Mouse (Mus musculus) CH12.LX (cell line): ENCODE data around the gene Pakap. TPM values are rescaled to one million over a fixed set of nuclear protein-coding genes. Genes with fewer than 3 reads are reported as not detected.
A peak's percentile ranks its signal among the peaks of the same experiment; 100 is the strongest.

Experiments
- DNase-seq: peaks from one replicate; pipeline ENCODE4 v3.0.0-alpha.2; 2013; ENCODE audit errors: extremely low read depth
- H3K27ac ChIP-seq: 2 replicates; pipeline ENCODE4 v1.5.1; 2012; ENCODE audit warnings: low read depth, mild to moderate bottlenecking, control low read depth, moderate library complexity; ENCODE audit not compliant: insufficient read depth
- H3K27me3 ChIP-seq: replicated peaks from 2 replicates; pipeline ENCODE3; 2012; ENCODE audit warnings: inconsistent platforms
- H3K36me3 ChIP-seq, 2 experiments: replicated peaks in 1 of 2; 2 replicates each; pipeline versions ENCODE3 to v1.6.1; 2012; ENCODE audit warnings: inconsistent platforms in 1 of 2, low read length in 1 of 2, mild to moderate bottlenecking in 1 of 2, mixed read lengths in 1 of 2, moderate library complexity in 1 of 2; ENCODE audit not compliant: control insufficient read depth in 1 of 2, insufficient read depth in 1 of 2
- H3K4me1 ChIP-seq, 2 experiments: 2 replicates each; pipeline ENCODE4 v1.6.1; 2012; ENCODE audit warnings: inconsistent platforms in 1 of 2, moderate library complexity in 1 of 2; ENCODE audit not compliant: insufficient read depth in 2 of 2, control insufficient read depth in 1 of 2
- H3K4me2 ChIP-seq: 2 replicates; pipeline ENCODE4 v1.6.1; 2012; ENCODE audit warnings: low read depth, mild to moderate bottlenecking, control low read depth; ENCODE audit not compliant: poor library complexity, insufficient read depth, severe bottlenecking
- H3K4me3 ChIP-seq, 3 experiments: fragments of 150-350 bp in 1 of 3; sonication (generic) in 1 of 3; replicated peaks in 1 of 3; 2 replicates each; pipeline versions ENCODE3 to v1.5.1; 2011 to 2012; ENCODE audit warnings: low read depth in 2 of 3, low read length in 2 of 3, mild to moderate bottlenecking in 2 of 3, moderate library complexity in 2 of 3, control low read depth in 1 of 3, improper control_type of control experiment in 1 of 3, inconsistent platforms in 1 of 3, mixed read lengths in 1 of 3; ENCODE audit not compliant: poor library complexity in 1 of 3
- H3K79me2 ChIP-seq: replicated peaks from 2 replicates; pipeline ENCODE4 v1.6.1; 2012; ENCODE audit warnings: mild to moderate bottlenecking, moderate library complexity; ENCODE audit not compliant: control insufficient read depth, poor library complexity, insufficient read depth, severe bottlenecking; ENCODE audit errors: extremely low read depth
- H3K9ac ChIP-seq: 2 replicates; pipeline ENCODE4 v1.6.1; 2012; ENCODE audit warnings: low read depth, mild to moderate bottlenecking, control low read depth, moderate library complexity; ENCODE audit not compliant: insufficient read depth
- H3K9me3 ChIP-seq: replicated peaks from 2 replicates; pipeline ENCODE3; 2012; ENCODE audit warnings: low read length, inconsistent platforms, mixed read lengths
- BHLHE40 ChIP-seq: IDR thresholded peaks from 2 replicates; pipeline ENCODE4 v1.6.1; 2011; ENCODE audit warnings: mild to moderate bottlenecking, low read depth, low read length, improper control_type of control experiment
- CHD1 ChIP-seq: IDR thresholded peaks from 2 replicates; pipeline ENCODE4 v1.6.1; 2012; ENCODE audit warnings: low read depth, low read length, improper control_type of control experiment, inconsistent platforms
- CHD2 ChIP-seq: IDR thresholded peaks from 2 replicates; pipeline ENCODE4 v1.6.1; 2011; ENCODE audit warnings: low read length, improper control_type of control experiment
- CTCF ChIP-seq, 2 experiments: IDR thresholded peaks in 1 of 2; conservative IDR thresholded peaks in 1 of 2; 2 replicates each; pipeline ENCODE4 v1.5.1; 2011 to 2012; ENCODE audit warnings: low read depth in 2 of 2, low read length in 2 of 2, improper control_type of control experiment in 1 of 2, inconsistent platforms in 1 of 2, mild to moderate bottlenecking in 1 of 2, moderate library complexity in 1 of 2
- ELF1 ChIP-seq: IDR thresholded peaks from 2 replicates; pipeline ENCODE4 v1.6.1; 2014; ENCODE audit warnings: low read depth, mild to moderate bottlenecking, inconsistent platforms, low read length, improper control_type of control experiment
- EP300 ChIP-seq: IDR thresholded peaks from 2 replicates; pipeline ENCODE4 v1.6.1; 2011; ENCODE audit warnings: low read length, improper control_type of control experiment
- ETS1 ChIP-seq: conservative IDR thresholded peaks from 2 replicates; pipeline ENCODE4 v1.6.1; 2012; ENCODE audit warnings: low read depth, mild to moderate bottlenecking, inconsistent platforms, low read length, improper control_type of control experiment, moderate library complexity
- GABPA ChIP-seq: IDR thresholded peaks from 2 replicates; pipeline ENCODE4 v1.6.1; 2012; ENCODE audit warnings: low read depth, low read length, improper control_type of control experiment, inconsistent platforms; ENCODE audit not compliant: insufficient replicate concordance
- HCFC1 ChIP-seq: IDR thresholded peaks from 2 replicates; pipeline ENCODE4 v1.6.1; 2012; ENCODE audit warnings: low read depth, mild to moderate bottlenecking, inconsistent platforms, low read length, improper control_type of control experiment
- JUN ChIP-seq: IDR thresholded peaks from 2 replicates; pipeline ENCODE4 v1.6.1; 2011; ENCODE audit warnings: low read depth, mild to moderate bottlenecking, low read length, improper control_type of control experiment, moderate library complexity; ENCODE audit not compliant: insufficient read depth
- KAT2A ChIP-seq: IDR thresholded peaks from 2 replicates; pipeline ENCODE4 v1.6.1; 2012; ENCODE audit warnings: low read length, improper control_type of control experiment, inconsistent platforms; ENCODE audit not compliant: insufficient replicate concordance
- MAFK ChIP-seq: IDR thresholded peaks from 2 replicates; pipeline ENCODE4 v1.6.1; 2011; ENCODE audit warnings: low read length, improper control_type of control experiment; ENCODE audit not compliant: insufficient replicate concordance
- MEF2A ChIP-seq: IDR thresholded peaks from 2 replicates; pipeline ENCODE4 v1.6.1; 2014; ENCODE audit warnings: low read depth, mild to moderate bottlenecking, inconsistent platforms, low read length, improper control_type of control experiment, borderline replicate concordance
- MXI1 ChIP-seq: IDR thresholded peaks from 2 replicates; pipeline ENCODE4 v1.6.1; 2011; ENCODE audit warnings: mild to moderate bottlenecking, low read depth, low read length, improper control_type of control experiment
- MYC ChIP-seq: IDR thresholded peaks from 2 replicates; pipeline ENCODE4 v1.6.1; 2011; ENCODE audit warnings: low read depth, mild to moderate bottlenecking, improper control_type of control experiment, low read length
- NRF1 ChIP-seq: IDR thresholded peaks from 2 replicates; pipeline ENCODE4 v1.6.1; 2014; ENCODE audit warnings: low read depth, mild to moderate bottlenecking, inconsistent platforms, low read length, improper control_type of control experiment, moderate library complexity
- PAX5 ChIP-seq: IDR thresholded peaks from 2 replicates; pipeline ENCODE4 v1.6.1; 2012; ENCODE audit warnings: low read length, inconsistent platforms, mixed read lengths
- RAD21 ChIP-seq: IDR thresholded peaks from 2 replicates; pipeline ENCODE4 v1.6.1; 2011; ENCODE audit warnings: low read depth, mild to moderate bottlenecking, low read length, improper control_type of control experiment, moderate library complexity
- SIN3A ChIP-seq: IDR thresholded peaks from 2 replicates; pipeline ENCODE4 v1.6.1; 2012; ENCODE audit warnings: low read length, improper control_type of control experiment, inconsistent platforms
- TBP ChIP-seq: conservative IDR thresholded peaks from 2 replicates; pipeline ENCODE4 v1.6.1; 2011; ENCODE audit warnings: low read depth, low read length, improper control_type of control experiment
- TCF12 ChIP-seq: IDR thresholded peaks from 2 replicates; pipeline ENCODE4 v1.6.1; 2014; ENCODE audit warnings: low read depth, mild to moderate bottlenecking, inconsistent platforms, low read length, improper control_type of control experiment
- ZC3H11A ChIP-seq: IDR thresholded peaks from 2 replicates; pipeline ENCODE4 v1.6.1; 2012; ENCODE audit warnings: low read depth, mild to moderate bottlenecking, inconsistent platforms, low read length, improper control_type of control experiment
- ZKSCAN1 ChIP-seq: IDR thresholded peaks from 2 replicates; pipeline ENCODE4 v1.6.1; 2012; ENCODE audit warnings: low read depth, inconsistent platforms, low read length, improper control_type of control experiment, borderline replicate concordance
- ZMIZ1 ChIP-seq: IDR thresholded peaks from 2 replicates; pipeline ENCODE4 v1.6.1; 2012; ENCODE audit warnings: low read depth, mild to moderate bottlenecking, inconsistent platforms, low read length, improper control_type of control experiment
- ZNF384 ChIP-seq: IDR thresholded peaks from 2 replicates; pipeline ENCODE4 v1.6.1; 2012; ENCODE audit warnings: low read depth, low read length, improper control_type of control experiment, inconsistent platforms
- dilution Hi-C: fragments of 300-500 bp; cut with MboI; formaldehyde crosslinking; loops from 2 replicates; pipeline ENCODE4 v1.14.3; 2020; ENCODE audit warnings: low sequenced_read_pairs; ENCODE audit not compliant: extremely low pct_unique_long_range_greater_than_20kb, extremely low pct_ligation_motif_present
- in situ Hi-C: fragments of 300-500 bp; cut with MboI; formaldehyde crosslinking; loops from 3 replicates; pipeline ENCODE4 v1.14.3; 2019; ENCODE audit warnings: low sequenced_read_pairs, low pct_ligation_motif_present, low pct_unique_long_range_greater_than_20kb, mixed read lengths
- polyA plus RNA-seq: library from polyadenylated mRNA; unstranded; fragments of >175 nt; gene quantifications from 2 replicates; pipeline ENCODE4 v1.2.1, GENCODE M21; 2012; ENCODE audit warnings: low read depth; ENCODE audit not compliant: insufficient read length
- total RNA-seq, 2 experiments: library from RNA; depleted of rRNA; stranded (reverse); fragments of 300-350 nt in 1 of 2; fragments of >200 nt in 1 of 2; gene quantifications; 2 replicates each; pipeline ENCODE4 v1.2.3; 2012 to 2014

Gene Pakap
- total and polyA plus RNA-seq, 3 experiments, result 0.08 to 0.14 TPM; not detected in 1

- in situ Hi-C loops, result loop anchor here (10.0 kb wide), 1 partner anchor 170 kb away; no protein-coding TSS in a partner anchor
- H3K4me2 ChIP-seq, result 0 out of 2 replicates have a peak overlapping the region, but pooled peaks have one; percentile 7
- DNase-seq, result no peak
Measured at GRCm38 (mm10) chr4:57904638-57905037, 336.7 kb downstream of the Pakap start.

GRCm38 (mm10) chr4:57906708-57907107, 338.7 kb downstream of the Pakap start:
- Histone ChIP-seq H3K79me2 (no peaks in the 10 kb centered on the region), H3K4me2 (no peak overlapping the region), H3K4me1 (peaks cover 0 to 6% of the 10 kb centered on the region in 2 experiments; a peak in 2 of 4 replicates), H3K9ac (no peak overlapping the region), H3K27me3 (peaks cover 2% of the 10 kb centered on the region), H3K27ac (no peak overlapping the region), H3K36me3 (no peaks in the 10 kb centered on the region), H3K4me3 (no peak overlapping the region), H3K9me3 (no peaks in the 10 kb centered on the region)
- in situ Hi-C loops, result loop anchor here (10.0 kb wide), 1 partner anchor 168 kb away; no protein-coding TSS in a partner anchor
- dilution Hi-C loops, result no loop called here
- TF ChIP-seq ZMIZ1, result no peak
- no peak for TF ChIP-seq ZNF384
- no peak for TF ChIP-seq NRF1
- no peak for TF ChIP-seq BHLHE40
- DNase-seq, result no peak

More at GRCm38 (mm10) chr4:57904638-57905037, 336.7 kb downstream of the Pakap start:
- no peak overlapping the region for H3K27ac ChIP-seq
- no peaks in the 10 kb centered on the region for H3K36me3 ChIP-seq
- peaks cover 0 to 6% of the 10 kb centered on the region in 2 experiments; a peak in 2 of 4 replicates for H3K4me1 ChIP-seq
- H3K79me2 ChIP-seq, result no peaks in the 10 kb centered on the region
- no peak overlapping the region for H3K9ac ChIP-seq
- dilution Hi-C loops, result no loop called here
- H3K27me3 ChIP-seq, result peaks cover 2% of the 10 kb centered on the region
- H3K4me3 ChIP-seq, result no peak overlapping the region
- H3K9me3 ChIP-seq, result no peaks in the 10 kb centered on the region
- no peak for TF ChIP-seq MEF2A
- TF ChIP-seq RAD21, result no peak
- no peak for TF ChIP-seq CTCF (conservative IDR thresholded peaks at IDR 0.05 in 1 of 2, IDR thresholded peaks at IDR 0.05 in 1 of 2; ENCODE audit: low read depth in 2 of 2, low read length in 2 of 2)
- TF ChIP-seq MAFK, result no peak
- TF ChIP-seq CHD2, result no peak
- no peak for TF ChIP-seq SIN3A
- TF ChIP-seq JUN, result no peak
- no peak for TF ChIP-seq TCF12
- no peak for TF ChIP-seq PAX5

GRCm38 (mm10) chr4:57908860-57909259, 340.9 kb downstream of the Pakap start:
- TF ChIP-seq BHLHE40, result no peak
- TF ChIP-seq KAT2A, result no peak
- no peak for TF ChIP-seq ZKSCAN1
- no peak for TF ChIP-seq ZNF384
- no peak for TF ChIP-seq GABPA
- TF ChIP-seq MEF2A, result no peak
- TF ChIP-seq MXI1, result no peak
- no peak for TF ChIP-seq ELF1
- TF ChIP-seq SIN3A, result no peak
- no peak for TF ChIP-seq HCFC1
- no peak for TF ChIP-seq ETS1
- no peak for TF ChIP-seq NRF1
- TF ChIP-seq RAD21, result no peak
- no peak for TF ChIP-seq EP300
- no peak for TF ChIP-seq ZC3H11A
- no peak for TF ChIP-seq TBP
- no peak for TF ChIP-seq CHD1
- no peak for TF ChIP-seq MYC
- Histone ChIP-seq H3K9ac (no peak overlapping the region), H3K27ac (no peak overlapping the region), H3K79me2 (no peaks in the 10 kb centered on the region), H3K4me3 (no peak overlapping the region), H3K9me3 (no peaks in the 10 kb centered on the region), H3K4me1 (peaks cover 0 to 3% of the 10 kb centered on the region in 2 experiments; a peak in 2 of 4 replicates), H3K36me3 (no peaks in the 10 kb centered on the region), H3K4me2 (no peak overlapping the region), H3K27me3 (peaks cover 2% of the 10 kb centered on the region)
- DNase-seq, result no peak
- in situ Hi-C loops, result loop anchor here (10.0 kb wide), 1 partner anchor 166 kb away; no protein-coding TSS in a partner anchor
- dilution Hi-C loops, result no loop called here
